Mouse (Mus musculus) spleen, adult 2 months (tissue): Measurements from ENCODE around the gene Dst. TPM values are rescaled to one million over a fixed set of nuclear protein-coding genes. Genes with fewer than 3 reads are reported as not detected.

ENCODE experiments used
- DNase-seq, 2 experiments: peaks; one replicate each; pipeline versions ENCODE4 v3.0.0 to v3.0.0-alpha.2; 2012 to 2021; ENCODE audit warnings: low spot score in 2 of 2, low read depth in 1 of 2
- H3K27ac ChIP-seq: fragments of 200-500 bp; 2 replicates; pipeline ENCODE4 v1.5.1; 2012; ENCODE audit warnings: low read length, inconsistent platforms; ENCODE audit not compliant: insufficient read depth
- H3K27me3 ChIP-seq: fragments of 200-500 bp; 2 replicates; pipeline ENCODE4 v1.6.1; 2012; ENCODE audit warnings: mild to moderate bottlenecking, moderate library complexity, low read length, inconsistent platforms; ENCODE audit not compliant: control insufficient read depth, insufficient read depth
- H3K36me3 ChIP-seq: fragments of 200-500 bp; 2 replicates; pipeline ENCODE4 v1.6.1; 2012; ENCODE audit warnings: mild to moderate bottlenecking, low read length, inconsistent platforms; ENCODE audit not compliant: control insufficient read depth, insufficient read depth
- H3K4me1 ChIP-seq: fragments of 200-500 bp; 2 replicates; pipeline ENCODE4 v1.6.1; 2011; ENCODE audit warnings: inconsistent platforms; ENCODE audit not compliant: control insufficient read depth, insufficient read depth, insufficient read length
- H3K4me3 ChIP-seq: fragments of 200-500 bp; 2 replicates; pipeline ENCODE4 v1.5.1; 2011; ENCODE audit warnings: mild to moderate bottlenecking, inconsistent platforms; ENCODE audit not compliant: insufficient read depth, insufficient read length; ENCODE audit errors: extremely low read depth
- CTCF ChIP-seq: fragments of 200-500 bp; IDR thresholded peaks from 2 replicates; pipeline ENCODE4 v1.5.1; 2011; ENCODE audit warnings: mild to moderate bottlenecking, inconsistent platforms; ENCODE audit not compliant: insufficient read depth, insufficient read length, insufficient replicate concordance; ENCODE audit errors: extremely low read depth
- POLR2A ChIP-seq: fragments of 200-500 bp; IDR thresholded peaks from 2 replicates; pipeline ENCODE4 v1.6.1; 2011; ENCODE audit warnings: low read depth, low read length, inconsistent platforms
- WGBS: fragments of 180-500 bp; shearing (Covaris S2); methylation state at CpG from one replicate; pipeline ENCODE4 v1.1.7; 2018; 5-methylcytosine and 5-hydroxymethylcytosine counted together
- polyA plus RNA-seq: library from polyadenylated mRNA; depleted of rRNA; stranded (reverse); fragments of >200 nt; gene quantifications from 2 replicates; pipeline ENCODE4 v1.2.3, GENCODE M21; 2012

Dst gene
- polyA plus RNA-seq, 1 experiment = 7.6 TPM

DNA sequence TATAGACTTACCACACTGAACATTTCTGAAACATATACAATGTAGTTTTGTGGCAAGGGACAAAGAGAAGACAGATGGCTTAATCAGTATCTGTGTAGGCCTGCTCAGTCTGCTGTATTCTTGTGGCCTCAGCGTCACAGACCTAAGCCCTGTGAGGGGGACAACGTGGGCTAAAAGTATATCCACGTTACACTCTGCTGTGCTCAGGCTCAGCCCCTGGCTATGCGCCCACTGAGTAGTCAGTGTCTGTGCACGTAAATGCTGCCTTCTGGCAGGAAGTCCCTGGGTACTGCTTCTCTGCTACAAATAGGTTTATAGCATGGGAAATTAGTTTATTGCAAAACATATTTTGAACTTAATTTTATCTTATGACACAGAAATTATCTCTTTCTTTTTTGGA, 186.3 kb downstream of the Dst start:
- 75% methylated on average over 5 of the region's 5 CpGs for WGBS
- H3K27me3 ChIP-seq = no peaks in the 10 kb centered on the region
- no peak overlapping the region for H3K27ac ChIP-seq
- H3K4me3 ChIP-seq = no peak overlapping the region
- no peaks in the 10 kb centered on the region for H3K4me1 ChIP-seq
- H3K36me3 ChIP-seq = no peaks in the 10 kb centered on the region
- no peak for TF ChIP-seq POLR2A
- no peak for TF ChIP-seq CTCF
- DNase-seq = no peak

DNA sequence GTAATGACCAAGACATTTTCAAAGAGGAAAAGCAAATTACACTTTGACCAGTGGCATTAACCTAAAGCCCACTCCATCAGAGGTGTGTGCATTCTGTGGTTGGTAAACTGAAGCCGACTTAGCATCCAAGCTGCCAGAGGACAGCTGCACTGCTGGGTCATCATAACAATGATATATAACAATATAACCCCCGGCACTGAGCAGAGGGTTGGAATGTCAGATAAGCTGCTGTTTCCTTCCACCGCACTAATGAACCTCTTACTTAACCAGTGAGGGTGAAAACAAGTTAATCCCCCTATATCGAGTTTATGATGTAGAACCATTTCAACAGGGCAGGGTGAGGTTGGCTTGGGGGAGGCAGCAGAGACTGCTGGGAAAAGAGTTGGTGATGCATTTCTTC, 187.1 kb downstream of the Dst start:
- no peaks in the 10 kb centered on the region for H3K36me3 ChIP-seq
- no peak for TF ChIP-seq POLR2A
- H3K4me1 ChIP-seq = no peaks in the 10 kb centered on the region
- H3K27ac ChIP-seq = no peak overlapping the region
- no peaks in the 10 kb centered on the region for H3K27me3 ChIP-seq
- 72% methylated on average over 4 of the region's 4 CpGs for WGBS
- no peak for DNase-seq
- H3K4me3 ChIP-seq = no peak overlapping the region

DNA sequence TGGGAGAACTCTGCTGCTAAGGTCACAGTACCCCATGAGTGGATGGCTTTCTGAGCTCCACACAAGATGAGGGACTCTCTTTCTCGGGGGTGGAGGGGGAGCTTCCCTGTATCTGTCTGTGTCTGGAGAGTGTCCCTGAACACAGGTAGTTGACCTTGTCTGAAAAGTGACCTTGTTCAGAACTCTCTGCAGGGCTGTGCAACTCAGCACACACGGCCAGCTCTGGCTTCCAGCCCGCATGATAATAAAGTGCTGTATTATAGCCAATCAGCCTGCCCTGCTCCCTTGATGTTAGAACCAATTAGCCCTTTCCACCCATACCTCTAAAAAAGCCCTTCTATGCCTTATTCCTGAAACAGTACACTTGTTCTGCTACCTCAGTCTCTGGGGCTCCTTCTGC, 188.9 kb downstream of the Dst start:
- no peaks in the 10 kb centered on the region for H3K27me3 ChIP-seq
- TF ChIP-seq CTCF (no peak), POLR2A (no peak)
- H3K27ac ChIP-seq = no peak overlapping the region
- no peak for DNase-seq
- 83% methylated on average over 3 of the region's 3 CpGs for WGBS
- H3K4me1 ChIP-seq = no peaks in the 10 kb centered on the region
- no peaks in the 10 kb centered on the region for H3K36me3 ChIP-seq
- H3K4me3 ChIP-seq = no peak overlapping the region

DNA sequence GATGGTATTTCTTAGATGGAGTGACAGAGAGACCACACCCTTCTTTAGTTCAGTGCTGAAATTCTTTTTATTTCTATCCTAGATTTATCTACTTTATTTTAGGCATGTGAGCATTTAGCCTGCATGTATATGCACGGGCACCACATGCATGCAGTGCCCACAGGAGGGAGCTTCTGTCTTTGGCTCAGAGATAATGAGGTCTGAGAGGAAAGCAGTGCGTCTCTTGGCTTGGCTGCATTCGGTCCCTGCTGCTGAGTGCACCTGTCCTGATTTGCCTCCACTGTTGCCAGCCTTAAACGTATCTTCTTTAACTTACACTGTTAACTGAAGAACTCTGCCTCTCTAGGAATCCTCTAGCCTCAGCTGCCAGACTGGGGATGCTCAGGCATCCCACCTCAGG, 189.6 kb downstream of the Dst start:
- 89% methylated on average over 4 of the region's 4 CpGs for WGBS
- no peaks in the 10 kb centered on the region for H3K4me1 ChIP-seq

DNA sequence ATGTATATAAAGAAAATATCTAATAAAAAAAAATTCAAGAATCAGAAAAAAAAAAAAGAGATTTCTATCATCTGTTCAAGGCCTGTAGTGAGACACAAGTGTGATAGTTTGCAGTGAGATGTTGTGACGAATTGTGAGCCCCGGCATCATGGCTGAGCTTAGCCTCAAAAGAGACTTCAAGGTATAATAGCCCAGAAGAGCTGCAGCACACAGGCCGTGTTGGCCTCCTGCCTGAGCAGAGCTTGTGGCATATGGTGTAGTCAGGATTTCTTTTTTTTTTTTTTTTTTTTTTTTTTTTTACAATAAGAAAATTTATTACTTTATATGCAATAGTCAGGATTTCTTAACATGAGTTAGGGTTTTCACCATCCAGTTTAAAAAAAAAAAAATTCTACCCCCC, 191.4 kb downstream of the Dst start:
- 89% methylated on average over 3 of the region's 3 CpGs for WGBS
- no peak for DNase-seq
- no peaks in the 10 kb centered on the region for H3K27me3 ChIP-seq
- no peaks in the 10 kb centered on the region for H3K4me1 ChIP-seq
- TF ChIP-seq CTCF = no peak
- no peak for TF ChIP-seq POLR2A
- H3K36me3 ChIP-seq = no peaks in the 10 kb centered on the region
- no peak overlapping the region for H3K4me3 ChIP-seq
- no peak overlapping the region for H3K27ac ChIP-seq

More for the DNA sequence above, 189.6 kb downstream of the Dst start:
- no peak overlapping the region for H3K27ac ChIP-seq
- no peak for DNase-seq
- no peaks in the 10 kb centered on the region for H3K36me3 ChIP-seq
- TF ChIP-seq POLR2A = no peak
- TF ChIP-seq CTCF = no peak
- H3K27me3 ChIP-seq = no peaks in the 10 kb centered on the region
- H3K4me3 ChIP-seq = no peak overlapping the region

DNA sequence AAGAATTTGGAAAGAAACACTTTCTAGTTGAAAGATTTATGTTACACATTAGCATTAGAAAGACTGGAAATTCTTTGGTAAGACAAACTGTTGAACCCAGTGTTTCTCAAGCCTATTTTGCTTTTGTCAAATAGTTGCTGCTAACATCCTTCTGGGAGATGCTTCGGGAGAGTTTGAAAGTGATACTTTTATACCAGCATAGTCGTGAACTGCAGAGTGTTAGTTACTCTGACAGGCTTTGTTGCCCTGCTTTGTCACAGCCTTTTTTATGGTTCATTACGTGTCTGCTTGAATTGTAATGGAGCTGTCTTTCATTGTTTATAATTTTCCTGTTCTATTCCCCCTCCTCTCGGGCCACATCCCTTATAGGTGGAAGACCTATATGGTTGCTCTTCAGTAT, 192.4 kb downstream of the Dst start:
- no peaks in the 10 kb centered on the region for H3K36me3 ChIP-seq
- H3K4me1 ChIP-seq = no peaks in the 10 kb centered on the region
- WGBS = 87% methylated on average over 4 of the region's 4 CpGs
- no peak overlapping the region for H3K4me3 ChIP-seq
- no peaks in the 10 kb centered on the region for H3K27me3 ChIP-seq
- no peak for DNase-seq
- TF ChIP-seq POLR2A = no peak
- no peak for TF ChIP-seq CTCF
- no peak overlapping the region for H3K27ac ChIP-seq

DNA sequence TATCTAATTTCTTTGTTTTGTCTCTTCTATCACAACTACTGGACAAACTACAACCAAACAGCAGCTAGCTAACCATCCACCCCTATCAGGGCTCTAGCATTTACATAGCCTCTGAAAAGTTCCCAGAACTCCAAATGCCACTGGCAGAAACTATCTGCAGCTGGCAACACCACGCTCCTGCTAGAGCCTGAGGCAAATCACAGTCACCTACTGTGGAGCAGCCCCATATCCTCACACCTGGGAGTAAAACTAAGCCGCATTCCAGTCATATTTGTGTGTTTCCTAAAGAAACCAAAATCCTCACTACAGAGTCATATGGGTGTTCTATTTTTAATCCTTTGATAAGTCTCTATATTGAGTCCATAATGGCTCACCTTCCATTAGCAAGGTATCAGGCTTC, 194.6 kb downstream of the Dst start:
- H3K36me3 ChIP-seq = no peaks in the 10 kb centered on the region
- 94% methylated on average over 2 of the region's 2 CpGs for WGBS
- TF ChIP-seq POLR2A (no peak), CTCF (no peak)
- no peaks in the 10 kb centered on the region for H3K4me1 ChIP-seq
- no peak overlapping the region for H3K4me3 ChIP-seq
- no peak overlapping the region for H3K27ac ChIP-seq
- no peaks in the 10 kb centered on the region for H3K27me3 ChIP-seq
- DNase-seq = no peak
